Mouse (Mus musculus): ENCODE measurements around the gene Osmr. TPM values are rescaled to one million over a fixed set of nuclear protein-coding genes. Genes with fewer than 3 reads are reported as not detected.

Osmr gene
- 0.11 and 0.16 TPM in 2 replicates for polyA plus RNA-seq (2016; fragmentation: Nextera tagmentation; extraction: Ambion mirVana)

- no peak for DNase-seq (ENCODE audit: extremely low spot score, low spot score)
- Histone ChIP-seq H3K36me3 (replicated peaks) (no peaks in the 10 kb centered on the region), H3K4me3 (peak within 1 kb of the TSS; percentile 51), H3K9me3 (no peaks in the 10 kb centered on the region), H3K27ac (no peak within 1 kb of the TSS), H3K4me1 (peaks cover 18% of the 10 kb centered on the region), H3K27me3 (ENCODE audit: poor library complexity, severe bottlenecking) (peaks cover 85% of the 10 kb centered on the region)
- WGBS: 6% methylated on average over 16 of the region's 16 CpGs
These were observed at the start of gene Osmr for GRCm38 (mm10) chr15:6874601-6875019. TSS of gene Osmr (minus strand) at chr15:6874969.

GRCm38 (mm10) chr15:6919406-6919805 lies 44.6 kb upstream of the Osmr start:
- H3K4me1 ChIP-seq: no peaks in the 10 kb centered on the region
- H3K36me3 ChIP-seq (replicated peaks): no peaks in the 10 kb centered on the region
- no peaks in the 10 kb centered on the region for H3K27me3 ChIP-seq (ENCODE audit: poor library complexity, severe bottlenecking)
- no peak overlapping the region for H3K4me3 ChIP-seq
- DNase-seq (ENCODE audit: extremely low spot score, low spot score): no peak
- no peak overlapping the region for H3K27ac ChIP-seq
- WGBS: 85% methylated on average over 6 of the region's 6 CpGs
- no peaks in the 10 kb centered on the region for H3K9me3 ChIP-seq

- Histone ChIP-seq H3K36me3 (replicated peaks) (no peaks in the 10 kb centered on the region), H3K27me3 (ENCODE audit: poor library complexity, severe bottlenecking) (0 out of 2 replicates have a peak, but pooled peaks cover 5% of the 10 kb centered on the region), H3K9me3 (no peaks in the 10 kb centered on the region), H3K4me1 (peaks cover 10% of the 10 kb centered on the region), H3K4me3 (no peak overlapping the region), H3K27ac (no peak overlapping the region)
- 92% methylated on average over 6 of the region's 6 CpGs for WGBS
- DNase-seq (ENCODE audit: extremely low spot score, low spot score): no peak
These were observed 39.4 kb upstream of the Osmr start for GRCm38 (mm10) chr15:6914163-6914562.

GRCm38 (mm10) chr15:6909669-6910068 lies 34.9 kb upstream of the Osmr start:
- WGBS: 6% methylated on average over 11 of the region's 11 CpGs
- H3K36me3 ChIP-seq (replicated peaks): no peaks in the 10 kb centered on the region
- H3K4me1 ChIP-seq: peaks cover 10% of the 10 kb centered on the region
- H3K27ac ChIP-seq: peak overlapping the region; percentile 54
- H3K9me3 ChIP-seq: no peaks in the 10 kb centered on the region
- H3K27me3 ChIP-seq (ENCODE audit: poor library complexity, severe bottlenecking): 0 out of 2 replicates have a peak, but pooled peaks cover 5% of the 10 kb centered on the region
- peak overlapping the region; percentile 16; the same call in 1 of the 2 replicates for H3K4me3 ChIP-seq
- peak; percentile 89 for DNase-seq (ENCODE audit: extremely low spot score, low spot score)

- H3K27me3 ChIP-seq (ENCODE audit: poor library complexity, severe bottlenecking): 0 out of 2 replicates have a peak, but pooled peaks cover 5% of the 10 kb centered on the region
- peaks cover 10% of the 10 kb centered on the region for H3K4me1 ChIP-seq
- WGBS: 75% methylated on average over 14 of the region's 14 CpGs
- H3K9me3 ChIP-seq: no peaks in the 10 kb centered on the region
- no peak for DNase-seq (ENCODE audit: extremely low spot score, low spot score)
- no peak overlapping the region for H3K4me3 ChIP-seq
- no peaks in the 10 kb centered on the region for H3K36me3 ChIP-seq (replicated peaks)
- H3K27ac ChIP-seq: no peak overlapping the region
These were observed 34.3 kb upstream of the Osmr start for GRCm38 (mm10) chr15:6909084-6909483.

- WGBS: 81% methylated on average over 5 of the region's 5 CpGs
- H3K4me3 ChIP-seq: no peak overlapping the region
- H3K27ac ChIP-seq: no peak overlapping the region
- no peaks in the 10 kb centered on the region for H3K9me3 ChIP-seq
- H3K4me1 ChIP-seq: peaks cover 10% of the 10 kb centered on the region
- no peak for DNase-seq (ENCODE audit: extremely low spot score, low spot score)
- H3K27me3 ChIP-seq (ENCODE audit: poor library complexity, severe bottlenecking): 0 out of 2 replicates have a peak, but pooled peaks cover 5% of the 10 kb centered on the region
- H3K36me3 ChIP-seq (replicated peaks): no peaks in the 10 kb centered on the region
These were observed 33.8 kb upstream of the Osmr start for GRCm38 (mm10) chr15:6908601-6909000.

GRCm38 (mm10) chr15:6906260-6907047 lies 31.7 kb upstream of the Osmr start:
- DNase-seq (ENCODE audit: extremely low spot score, low spot score): no peak
- 0 out of 2 replicates have a peak, but pooled peaks cover 5% of the 10 kb centered on the region for H3K27me3 ChIP-seq (ENCODE audit: poor library complexity, severe bottlenecking)
- H3K27ac ChIP-seq: no peak overlapping the region
- H3K9me3 ChIP-seq: no peaks in the 10 kb centered on the region
- H3K4me1 ChIP-seq: peaks cover 5% of the 10 kb centered on the region; the same call in 1 of the 2 replicates
- no peak overlapping the region for H3K4me3 ChIP-seq
- WGBS: 88% methylated on average over 19 of the region's 19 CpGs
- no peaks in the 10 kb centered on the region for H3K36me3 ChIP-seq (replicated peaks)

- no peaks in the 10 kb centered on the region for H3K9me3 ChIP-seq
- 0 out of 2 replicates have a peak, but pooled peaks cover 5% of the 10 kb centered on the region for H3K27me3 ChIP-seq (ENCODE audit: poor library complexity, severe bottlenecking)
- no peak for DNase-seq (ENCODE audit: extremely low spot score, low spot score)
- no peaks in the 10 kb centered on the region for H3K36me3 ChIP-seq (replicated peaks)
- peaks cover 5% of the 10 kb centered on the region; the same call in 1 of the 2 replicates for H3K4me1 ChIP-seq
- no peak overlapping the region for H3K27ac ChIP-seq
- 86% methylated on average over 4 of the region's 4 CpGs for WGBS
- H3K4me3 ChIP-seq: no peak overlapping the region
These were observed 31.0 kb upstream of the Osmr start for GRCm38 (mm10) chr15:6905726-6906125.

- Histone ChIP-seq H3K27ac (no peak overlapping the region), H3K9me3 (no peaks in the 10 kb centered on the region), H3K36me3 (replicated peaks) (no peaks in the 10 kb centered on the region), H3K4me3 (no peak overlapping the region), H3K4me1 (no peaks in the 10 kb centered on the region), H3K27me3 (ENCODE audit: poor library complexity, severe bottlenecking) (no peaks in the 10 kb centered on the region)
- DNase-seq (ENCODE audit: extremely low spot score, low spot score): no peak
- WGBS: 67% methylated on average over 9 of the region's 9 CpGs
These were observed 28.7 kb upstream of the Osmr start for GRCm38 (mm10) chr15:6903286-6903975.

GRCm38 (mm10) chr15:6901982-6902639 lies 27.3 kb upstream of the Osmr start:
- H3K27ac ChIP-seq: no peak overlapping the region
- WGBS: 84% methylated on average over 5 of the region's 5 CpGs
- H3K4me3 ChIP-seq: no peak overlapping the region
- no peaks in the 10 kb centered on the region for H3K9me3 ChIP-seq
- H3K27me3 ChIP-seq (ENCODE audit: poor library complexity, severe bottlenecking): no peaks in the 10 kb centered on the region
- DNase-seq (ENCODE audit: extremely low spot score, low spot score): no peak
- H3K36me3 ChIP-seq (replicated peaks): no peaks in the 10 kb centered on the region
- H3K4me1 ChIP-seq: no peaks in the 10 kb centered on the region

GRCm38 (mm10) chr15:6901236-6901635 lies 26.5 kb upstream of the Osmr start:
- H3K4me1 ChIP-seq: no peaks in the 10 kb centered on the region
- no peak overlapping the region for H3K4me3 ChIP-seq
- H3K36me3 ChIP-seq (replicated peaks): no peaks in the 10 kb centered on the region
- no peaks in the 10 kb centered on the region for H3K9me3 ChIP-seq
- H3K27me3 ChIP-seq (ENCODE audit: poor library complexity, severe bottlenecking): no peaks in the 10 kb centered on the region
- WGBS: 82% methylated on average over 6 of the region's 6 CpGs
- no peak for DNase-seq (ENCODE audit: extremely low spot score, low spot score)
- no peak overlapping the region for H3K27ac ChIP-seq

- DNase-seq (ENCODE audit: extremely low spot score, low spot score): no peak
- 88% methylated on average over 6 of the region's 6 CpGs for WGBS
These were observed 9.5 kb upstream of the Osmr start for GRCm38 (mm10) chr15:6884260-6884659.

More at GRCm38 (mm10) chr15:6884260-6884659, 9.5 kb upstream of the Osmr start:
- no peaks in the 10 kb centered on the region for H3K27me3 ChIP-seq (ENCODE audit: poor library complexity, severe bottlenecking)
- no peak overlapping the region for H3K4me3 ChIP-seq
- H3K4me1 ChIP-seq: no peaks in the 10 kb centered on the region
- H3K36me3 ChIP-seq (replicated peaks): no peaks in the 10 kb centered on the region
- H3K9me3 ChIP-seq: no peaks in the 10 kb centered on the region
- H3K27ac ChIP-seq: no peak overlapping the region
